Mouse (Mus musculus): Measurements from ENCODE around the gene Ldlrap1. TPM values are rescaled to one million over a fixed set of nuclear protein-coding genes. Genes with fewer than 3 reads are reported as not detected.

The Ldlrap1 gene
- polyA plus RNA-seq, 1 experiment from 2014 or later = 19.6 TPM

DNA sequence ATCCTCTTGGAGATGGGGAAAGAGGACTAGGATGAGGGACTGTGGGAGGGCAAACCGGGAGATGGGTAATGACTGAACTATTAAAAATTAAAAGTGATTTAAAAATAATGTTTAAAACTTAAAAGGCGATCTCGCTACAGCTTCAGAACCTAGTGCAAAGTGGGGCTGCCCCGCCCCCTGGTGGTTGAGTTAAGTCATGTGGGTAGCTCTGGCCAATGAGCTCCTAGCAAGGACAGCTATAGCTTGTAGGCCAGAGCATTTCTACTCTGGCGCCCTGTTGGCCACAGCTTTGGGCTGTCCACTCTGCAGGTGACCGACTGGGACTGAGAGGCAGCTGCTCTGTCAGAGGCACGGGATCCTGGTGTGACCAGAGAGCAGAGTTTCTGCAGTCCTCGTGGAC lies 53.9 kb downstream of the Ldlrap1 start:
- no peaks in the 10 kb centered on the region for H3K36me3 ChIP-seq (ENCODE audit: control insufficient read depth, insufficient read depth, low read length)
- 5% methylated on average over 8 of the region's 8 CpGs for WGBS
- no peaks in the 10 kb centered on the region for H3K9me3 ChIP-seq (ENCODE audit: control insufficient read depth, low read length)
- H3K27ac ChIP-seq (ENCODE audit: low read length) = no peak overlapping the region
- H3K27me3 ChIP-seq (replicated peaks; ENCODE audit: control insufficient read depth, insufficient read depth, low read length) = no peaks in the 10 kb centered on the region
- H3K9ac ChIP-seq (ENCODE audit: low read depth, low read length) = peak overlapping the region; percentile 56; the same call in 1 of the 2 replicates
- ATAC-seq = peak; percentile 84
- H3K4me2 ChIP-seq (ENCODE audit: low read depth, low read length) = no peak overlapping the region
- H3K4me3 ChIP-seq (ENCODE audit: low read length) = no peak overlapping the region
- peaks cover 3% of the 10 kb centered on the region; the same call in 1 of the 2 replicates for H3K4me1 ChIP-seq (ENCODE audit: control insufficient read depth, insufficient read depth, low read length)

DNA sequence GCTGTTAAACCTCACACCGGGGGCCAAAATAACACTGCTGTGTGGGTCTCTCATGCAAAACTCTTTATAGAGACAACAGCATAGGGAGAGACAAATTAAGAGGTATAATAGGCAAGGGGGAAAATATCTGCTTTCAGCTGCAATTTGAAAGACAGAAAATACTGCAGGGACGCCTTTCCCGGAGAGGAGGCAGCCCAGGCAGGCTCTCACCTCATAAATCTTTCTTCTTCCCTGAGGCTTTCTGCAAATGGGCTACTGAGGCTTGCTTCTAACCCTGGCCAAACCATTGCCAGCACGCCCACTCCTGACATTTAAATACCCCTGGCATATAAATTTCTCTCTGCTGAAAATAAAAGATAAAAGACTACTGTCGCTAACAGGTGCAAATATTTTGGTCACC lies 62.5 kb downstream of the Ldlrap1 start:
- no peaks in the 10 kb centered on the region for H3K36me3 ChIP-seq (ENCODE audit: control insufficient read depth, insufficient read depth, low read length)
- no peak for ATAC-seq
- 52% methylated on average over 5 of the region's 5 CpGs for WGBS
- peaks cover 15% of the 10 kb centered on the region for H3K4me1 ChIP-seq (ENCODE audit: control insufficient read depth, insufficient read depth, low read length)
- H3K9me3 ChIP-seq (ENCODE audit: control insufficient read depth, low read length) = no peaks in the 10 kb centered on the region
- H3K27me3 ChIP-seq (replicated peaks; ENCODE audit: control insufficient read depth, insufficient read depth, low read length) = peaks cover 20% of the 10 kb centered on the region; the same call in 1 of the 2 replicates
- H3K27ac ChIP-seq (ENCODE audit: low read length) = no peak overlapping the region
- no peak overlapping the region for H3K9ac ChIP-seq (ENCODE audit: low read depth, low read length)
- H3K4me3 ChIP-seq (ENCODE audit: low read length) = no peak overlapping the region
- no peak overlapping the region for H3K4me2 ChIP-seq (ENCODE audit: low read depth, low read length)

DNA sequence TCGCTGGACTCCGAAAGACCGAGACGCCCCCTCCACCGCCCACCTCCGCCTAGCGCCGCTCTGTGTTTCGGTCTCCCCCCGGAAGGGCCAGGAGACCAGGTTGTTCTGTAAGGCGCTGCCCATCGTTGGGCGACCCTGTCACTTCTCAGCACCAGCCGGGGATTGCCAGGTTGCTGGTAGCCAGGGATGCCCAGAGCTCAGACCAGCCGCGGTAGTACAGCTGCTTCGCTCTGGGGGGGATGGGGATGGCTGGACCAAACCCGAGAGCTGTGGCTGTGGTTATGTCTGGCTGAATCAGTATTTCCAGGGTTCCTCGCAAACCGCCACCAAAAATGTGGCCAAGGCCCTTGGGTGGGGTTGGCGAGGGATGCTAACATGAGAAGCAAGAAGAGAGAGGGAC lies 63.2 kb downstream of the Ldlrap1 start:
- peak overlapping the region; percentile 93 for H3K4me2 ChIP-seq (ENCODE audit: low read depth, low read length)
- H3K27ac ChIP-seq (ENCODE audit: low read length) = no peak overlapping the region
- no peaks in the 10 kb centered on the region for H3K9me3 ChIP-seq (ENCODE audit: control insufficient read depth, low read length)
- H3K27me3 ChIP-seq (replicated peaks; ENCODE audit: control insufficient read depth, insufficient read depth, low read length) = peaks cover 20% of the 10 kb centered on the region; the same call in 1 of the 2 replicates
- peak overlapping the region; percentile 70 for H3K9ac ChIP-seq (ENCODE audit: low read depth, low read length)
- WGBS = 1% methylated on average over 21 of the region's 21 CpGs
- peaks cover 15% of the 10 kb centered on the region for H3K4me1 ChIP-seq (ENCODE audit: control insufficient read depth, insufficient read depth, low read length)
- no peak; the same call in 1 of the 2 replicates for ATAC-seq
- peak overlapping the region; percentile 73 for H3K4me3 ChIP-seq (ENCODE audit: low read length)
- H3K36me3 ChIP-seq (ENCODE audit: control insufficient read depth, insufficient read depth, low read length) = no peaks in the 10 kb centered on the region

DNA sequence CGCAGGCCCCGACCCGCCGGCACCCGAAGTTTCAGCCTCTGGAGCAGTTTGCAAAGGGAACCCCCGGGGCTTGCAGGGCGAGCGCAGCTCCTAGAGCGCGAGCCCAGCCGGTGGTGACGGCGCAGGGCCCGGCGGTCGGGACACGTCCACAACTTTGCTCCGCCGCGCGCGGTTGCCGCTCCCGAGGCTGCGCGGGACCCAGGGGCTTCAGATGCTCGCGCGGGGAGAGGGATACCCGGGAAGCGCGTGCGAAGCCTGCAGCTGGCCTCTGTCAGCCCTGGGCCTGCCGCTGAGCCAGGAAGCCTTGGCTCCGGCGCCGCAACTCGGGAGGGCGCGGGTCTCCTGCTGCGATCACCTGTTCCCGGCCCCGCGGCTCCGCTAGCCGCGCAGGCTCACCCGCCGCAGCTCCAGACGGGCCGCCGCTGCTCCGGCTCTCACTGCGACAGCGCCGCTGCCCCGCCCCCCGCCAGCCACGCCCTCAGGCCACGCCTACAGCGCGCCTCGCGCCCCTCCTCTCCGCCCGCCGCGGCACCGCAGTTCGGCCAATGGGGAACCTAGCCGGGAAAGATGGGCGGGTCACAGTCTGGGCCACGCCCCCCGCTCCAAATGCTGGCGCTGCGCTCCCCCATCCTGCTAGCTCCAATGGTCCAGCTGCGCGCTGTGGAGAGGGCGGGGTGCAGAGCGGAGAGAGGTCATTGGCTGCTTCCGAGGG lies 63.8 kb downstream of the Ldlrap1 start, which contains the start of gene Man1c1:
Gene Man1c1 (minus strand): TSS at position 456 of the 712 bp plus-strand sequence.
- Histone ChIP-seq H3K27ac (ENCODE audit: low read length) (no peak within 1 kb of the TSS; the same call in 1 of the 2 replicates), H3K36me3 (ENCODE audit: control insufficient read depth, insufficient read depth, low read length) (no peaks in the 10 kb centered on the region)
- under 1% methylated on average over 80 of the region's 81 CpGs for WGBS

DNA sequence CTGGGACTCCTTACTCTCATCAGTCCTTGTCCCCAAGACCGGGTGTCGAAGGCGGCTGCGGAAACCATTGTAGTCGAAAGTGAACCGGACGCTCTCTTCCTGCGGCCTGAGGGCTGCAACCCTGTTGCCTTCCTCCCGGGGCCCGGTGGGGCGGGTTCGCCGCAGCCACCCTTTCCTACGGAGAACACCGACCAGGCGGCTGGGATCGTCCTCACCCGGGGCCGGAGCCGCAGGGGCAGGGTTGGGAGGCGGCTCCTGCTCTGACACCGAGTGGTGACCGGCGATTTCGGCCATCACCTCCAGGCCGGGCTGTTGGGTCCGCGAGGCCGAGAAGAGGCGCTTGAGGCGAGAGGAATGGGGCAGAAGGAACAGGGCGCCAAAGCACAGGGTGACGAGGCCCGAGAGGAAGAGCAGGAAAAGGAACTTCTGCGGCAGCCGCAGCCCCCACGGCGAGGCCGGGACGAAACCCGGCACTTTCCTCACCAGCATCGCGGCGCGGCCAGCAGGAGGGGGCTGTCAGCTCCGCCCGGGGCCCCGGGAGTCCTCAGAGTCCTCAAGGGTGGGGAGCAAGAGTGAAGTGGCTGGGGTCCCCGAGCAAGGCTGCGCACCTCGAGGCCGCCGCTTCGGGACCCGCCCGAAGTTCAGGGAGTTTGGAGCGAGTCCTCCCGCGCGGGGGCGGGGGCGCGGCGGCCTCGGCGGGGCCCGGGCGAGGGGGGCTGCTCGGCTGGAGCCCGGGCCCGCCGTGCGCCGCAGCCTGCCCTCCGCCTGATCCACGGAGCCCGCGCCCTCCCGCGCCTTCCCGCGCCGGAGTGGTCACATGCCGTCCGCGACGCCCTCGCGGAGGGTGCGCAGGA lies 64.6 kb downstream of the Ldlrap1 start:
- peak overlapping the region; percentile 100 for H3K4me2 ChIP-seq (ENCODE audit: low read depth, low read length)
- H3K36me3 ChIP-seq (ENCODE audit: control insufficient read depth, insufficient read depth, low read length) = no peaks in the 10 kb centered on the region
- H3K27ac ChIP-seq (ENCODE audit: low read length) = no peak overlapping the region; the same call in 1 of the 2 replicates
- no peaks in the 10 kb centered on the region for H3K9me3 ChIP-seq (ENCODE audit: control insufficient read depth, low read length)
- no peak for ATAC-seq
- peak overlapping the region; percentile 70 for H3K9ac ChIP-seq (ENCODE audit: low read depth, low read length)
- H3K27me3 ChIP-seq (replicated peaks; ENCODE audit: control insufficient read depth, insufficient read depth, low read length) = peaks cover 20% of the 10 kb centered on the region; the same call in 1 of the 2 replicates
- H3K4me1 ChIP-seq (ENCODE audit: control insufficient read depth, insufficient read depth, low read length) = peaks cover 15% of the 10 kb centered on the region
- peak overlapping the region; percentile 73 for H3K4me3 ChIP-seq (ENCODE audit: low read length)
- WGBS = under 1% methylated on average over 84 of the region's 90 CpGs

More for the DNA sequence above, 63.8 kb downstream of the Ldlrap1 start, which contains the start of gene Man1c1:
- H3K9me3 ChIP-seq (ENCODE audit: control insufficient read depth, low read length) = no peaks in the 10 kb centered on the region
- peaks cover 15% of the 10 kb centered on the region for H3K4me1 ChIP-seq (ENCODE audit: control insufficient read depth, insufficient read depth, low read length)
- peak; percentile 97 for ATAC-seq
- H3K4me2 ChIP-seq (ENCODE audit: low read depth, low read length) = peak within 1 kb of the TSS; percentile 100
- H3K9ac ChIP-seq (ENCODE audit: low read depth, low read length) = peak within 1 kb of the TSS; percentile 70
- peaks cover 20% of the 10 kb centered on the region; the same call in 1 of the 2 replicates for H3K27me3 ChIP-seq (replicated peaks; ENCODE audit: control insufficient read depth, insufficient read depth, low read length)
- peak within 1 kb of the TSS; percentile 73 for H3K4me3 ChIP-seq (ENCODE audit: low read length)

DNA sequence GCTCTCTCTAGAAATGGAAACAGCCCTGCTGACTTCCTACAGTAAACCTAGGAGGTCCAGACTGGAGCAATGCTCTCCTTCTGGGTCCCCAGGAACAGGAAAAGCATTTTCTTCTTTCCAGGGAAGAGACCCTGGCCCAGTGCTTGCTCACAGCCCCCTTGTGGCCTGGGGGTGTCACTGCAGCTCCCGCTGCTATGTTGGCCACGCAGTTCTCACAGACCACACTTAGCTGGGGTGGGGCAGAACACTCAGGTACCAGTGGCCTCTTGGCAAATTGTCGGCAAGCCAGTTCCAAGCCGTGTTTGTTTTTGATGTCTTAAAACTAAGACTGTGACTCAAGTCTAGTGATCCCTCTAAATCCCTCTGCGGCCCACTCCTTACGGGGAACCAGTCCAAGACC lies 65.9 kb downstream of the Ldlrap1 start:
- no peak overlapping the region for H3K9ac ChIP-seq (ENCODE audit: low read depth, low read length)
- peaks cover 15% of the 10 kb centered on the region for H3K4me1 ChIP-seq (ENCODE audit: control insufficient read depth, insufficient read depth, low read length)
- WGBS = 33% methylated on average over 6 of the region's 6 CpGs
- H3K9me3 ChIP-seq (ENCODE audit: control insufficient read depth, low read length) = no peaks in the 10 kb centered on the region
- no peak overlapping the region for H3K27ac ChIP-seq (ENCODE audit: low read length)
- H3K4me2 ChIP-seq (ENCODE audit: low read depth, low read length) = peak overlapping the region; percentile 100; the same call in 1 of the 2 replicates
- H3K4me3 ChIP-seq (ENCODE audit: low read length) = peak overlapping the region; percentile 73; the same call in 1 of the 2 replicates
- ATAC-seq = no peak
- no peaks in the 10 kb centered on the region for H3K36me3 ChIP-seq (ENCODE audit: control insufficient read depth, insufficient read depth, low read length)
- peaks cover 20% of the 10 kb centered on the region; the same call in 1 of the 2 replicates for H3K27me3 ChIP-seq (replicated peaks; ENCODE audit: control insufficient read depth, insufficient read depth, low read length)

DNA sequence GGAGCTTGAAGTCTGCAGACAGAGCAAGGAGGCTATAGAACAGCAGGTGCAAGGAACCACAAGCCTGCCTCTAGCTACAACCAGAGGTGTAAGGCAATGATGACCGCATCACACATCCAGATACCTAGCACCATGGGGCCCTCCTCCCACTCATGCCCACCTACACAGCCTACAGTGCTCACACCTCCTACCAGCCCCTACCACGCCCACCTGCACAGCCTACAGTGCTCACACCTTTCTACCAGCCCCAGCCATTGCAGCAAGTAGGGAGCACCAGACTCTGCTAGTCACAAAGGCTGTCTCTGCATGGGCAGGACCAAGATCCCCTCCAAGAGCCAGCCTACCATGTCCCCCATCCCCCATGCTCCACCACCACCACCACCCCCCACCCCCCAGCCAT lies 66.9 kb downstream of the Ldlrap1 start:
- peaks cover 15% of the 10 kb centered on the region for H3K4me1 ChIP-seq (ENCODE audit: control insufficient read depth, insufficient read depth, low read length)
- WGBS = 81% methylated on average over 2 of the region's 2 CpGs
- no peak overlapping the region for H3K4me2 ChIP-seq (ENCODE audit: low read depth, low read length)
- no peaks in the 10 kb centered on the region for H3K9me3 ChIP-seq (ENCODE audit: control insufficient read depth, low read length)
- H3K27ac ChIP-seq (ENCODE audit: low read length) = no peak overlapping the region
- no peak for ATAC-seq
- H3K27me3 ChIP-seq (replicated peaks; ENCODE audit: control insufficient read depth, insufficient read depth, low read length) = peaks cover 17% of the 10 kb centered on the region; the same call in 1 of the 2 replicates
- H3K9ac ChIP-seq (ENCODE audit: low read depth, low read length) = no peak overlapping the region
- no peaks in the 10 kb centered on the region for H3K36me3 ChIP-seq (ENCODE audit: control insufficient read depth, insufficient read depth, low read length)
- H3K4me3 ChIP-seq (ENCODE audit: low read length) = no peak overlapping the region

DNA sequence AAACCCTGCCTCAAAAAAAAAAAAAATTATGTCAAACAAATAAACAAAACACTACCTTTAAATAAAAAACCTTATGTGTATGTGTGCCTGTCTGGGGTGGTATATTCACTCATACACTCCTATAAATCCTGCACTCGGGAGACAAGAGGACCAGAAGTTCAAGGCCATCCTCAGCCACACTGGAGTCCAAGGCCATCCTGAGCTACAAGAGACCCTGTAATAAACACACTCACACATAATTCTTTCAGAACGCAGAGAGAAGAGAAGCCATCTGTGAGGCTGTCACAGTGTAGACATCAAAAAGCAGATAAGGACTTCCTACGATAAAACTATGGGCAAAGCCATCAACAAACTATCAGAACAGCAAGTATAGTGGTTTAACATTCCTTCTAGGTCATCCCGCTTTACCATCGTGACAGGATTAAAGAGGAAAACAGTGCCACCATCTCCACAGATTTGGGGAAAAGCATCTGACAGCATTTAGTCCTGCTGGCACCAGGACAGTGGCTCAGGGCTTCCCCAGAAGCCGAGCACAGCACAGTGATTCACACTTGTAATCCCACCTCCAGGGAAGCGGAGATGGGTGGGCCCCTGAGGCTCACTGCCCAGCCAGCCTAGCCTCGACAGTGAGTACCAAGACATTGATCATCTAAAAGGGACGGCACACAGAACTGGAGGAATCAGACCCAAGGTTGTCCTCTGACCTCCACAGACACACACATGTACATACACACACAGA lies 74.5 kb downstream of the Ldlrap1 start:
- H3K4me1 ChIP-seq (ENCODE audit: control insufficient read depth, insufficient read depth, low read length) = no peaks in the 10 kb centered on the region
- 72% methylated on average over 9 of the region's 9 CpGs for WGBS

More for the DNA sequence above, 74.5 kb downstream of the Ldlrap1 start:
- Histone ChIP-seq H3K4me3 (ENCODE audit: low read length) (no peak overlapping the region), H3K27ac (ENCODE audit: low read length) (no peak overlapping the region), H3K9me3 (ENCODE audit: control insufficient read depth, low read length) (0 out of 2 replicates have a peak, but pooled peaks cover 3% of the 10 kb centered on the region), H3K27me3 (replicated peaks; ENCODE audit: control insufficient read depth, insufficient read depth, low read length) (no peaks in the 10 kb centered on the region), H3K9ac (ENCODE audit: low read depth, low read length) (no peak overlapping the region), H3K36me3 (ENCODE audit: control insufficient read depth, insufficient read depth, low read length) (no peaks in the 10 kb centered on the region), H3K4me2 (ENCODE audit: low read depth, low read length) (no peak overlapping the region)
- no peak for ATAC-seq
